Mouse (Mus musculus) myocyte (in vitro differentiated cells): ENCODE measurements around the gene Btbd2.

Experiments used
- E2F4 ChIP-seq: IDR thresholded peaks from one replicate; pipeline ENCODE4 v1.6.1; 2011; ENCODE audit warnings: mild to moderate bottlenecking, control low read depth, moderate library complexity; ENCODE audit not compliant: insufficient read depth
- MAX ChIP-seq: IDR thresholded peaks from one replicate; pipeline ENCODE4 v1.6.1; 2011; ENCODE audit warnings: low read depth, mild to moderate bottlenecking, control low read depth
- MYOD1 ChIP-seq, 3 experiments: IDR thresholded peaks; one replicate each; pipeline ENCODE4 v1.6.1; 2011; ENCODE audit warnings: control low read depth in 2 of 3, low read depth in 2 of 3, mild to moderate bottlenecking in 2 of 3, moderate library complexity in 1 of 3; ENCODE audit not compliant: insufficient read length in 2 of 3, control insufficient read depth in 1 of 3
- MYOG ChIP-seq, 3 experiments: IDR thresholded peaks; one replicate each; pipeline ENCODE4 v1.6.1; 2011; ENCODE audit warnings: control low read depth in 2 of 3, low read depth in 2 of 3, mild to moderate bottlenecking in 2 of 3; ENCODE audit not compliant: insufficient read length in 2 of 3, control insufficient read depth in 1 of 3, insufficient read depth in 1 of 3
- POLR2A ChIP-seq: IDR thresholded peaks from one replicate; pipeline ENCODE4 v1.6.1; 2011; ENCODE audit warnings: low read depth, mild to moderate bottlenecking, control low read depth, moderate library complexity; ENCODE audit not compliant: insufficient read length
- TCF12 ChIP-seq: IDR thresholded peaks from one replicate; pipeline ENCODE4 v1.6.1; 2011; ENCODE audit warnings: mild to moderate bottlenecking, control low read depth; ENCODE audit not compliant: poor library complexity, insufficient read depth, severe bottlenecking
- TCF3 ChIP-seq: IDR thresholded peaks from one replicate; pipeline ENCODE4 v1.6.1; 2011; ENCODE audit warnings: low read depth, control low read depth; ENCODE audit not compliant: insufficient read length
- USF1 ChIP-seq: IDR thresholded peaks from one replicate; pipeline ENCODE4 v1.6.1; 2011; ENCODE audit warnings: low read depth, mild to moderate bottlenecking, control low read depth, moderate library complexity

GRCm38 (mm10) chr10:80684984-80685383 lies 28.1 kb upstream of the Btbd2 start:
- TF ChIP-seq MAX (no peak), MYOG (IDR thresholded peaks at IDR 0.05; ENCODE audit: control insufficient read depth in 1 of 3, insufficient read depth in 1 of 3, insufficient read length in 2 of 3, low read depth in 2 of 3) (no peak), USF1 (no peak), TCF12 (no peak), POLR2A (no peak), MYOD1 (IDR thresholded peaks at IDR 0.05; ENCODE audit: control insufficient read depth in 1 of 3, insufficient read length in 2 of 3, low read depth in 2 of 3) (no peak), TCF3 (no peak), E2F4 (no peak)
